In genomic region chr2:32859010-32859621, GRCm38 (mm10) we compare ENCODE assay signal across 9 mouse cellular contexts. TPM values are rescaled to one million over a fixed set of nuclear protein-coding genes. Genes with fewer than 3 reads are reported as not detected.
A peak's percentile ranks its signal among the peaks of the same experiment; 100 is the strongest.
DNase-seq lines count a peak whose midpoint lies in the region; ATAC-seq lines count a peak whose summit lies in the region.
"Had no signal": no experiment of that assay in that cellular context is flagged by ENCODE, and none has a peak within 500 bp of the region (broad histone marks: within the 10 kb centered on the region; RNA-seq: fewer than 3 reads in every experiment).

No protein-coding gene starts in this region.

- H3K4me1 ChIP-seq in hindbrain, embryonic 11.5 days (replicated peaks; ENCODE audit: control insufficient read depth, insufficient read depth, low read length), result no peaks in the 10 kb centered on the region
- no peaks in the 10 kb centered on the region for H3K4me1 ChIP-seq in liver, embryonic 11.5 days (replicated peaks; ENCODE audit: control insufficient read depth, insufficient read depth, low read length)
- no peaks in the 10 kb centered on the region for H3K4me1 ChIP-seq in neural tube, embryonic 14.5 days (ENCODE audit: control insufficient read depth, insufficient read depth, low read length)
- H3K4me1 ChIP-seq: embryonic facial prominence, embryonic 12.5 days had no signal

- 0 out of 2 replicates have a peak, but pooled peaks have one; percentile 43 for ATAC-seq in hindbrain, embryonic 11.5 days (ENCODE audit: low FRiP score)
- peak; percentile 60; the same call in 1 of the 2 replicates for ATAC-seq in liver, embryonic 11.5 days (replicated peaks; ENCODE audit: low FRiP score)
- peak; percentile 52 for ATAC-seq in neural tube, embryonic 14.5 days (ENCODE audit: low read depth)

- no peaks in the 10 kb centered on the region for H3K36me3 ChIP-seq in hindbrain, embryonic 11.5 days (ENCODE audit: control insufficient read depth, insufficient read depth, low read length)
- no peaks in the 10 kb centered on the region for H3K36me3 ChIP-seq in liver, embryonic 11.5 days (ENCODE audit: control insufficient read depth, insufficient read depth, low read length)
- no peaks in the 10 kb centered on the region for H3K36me3 ChIP-seq in neural tube, embryonic 14.5 days (ENCODE audit: control insufficient read depth, insufficient read depth, low read length)
- H3K36me3 ChIP-seq: embryonic facial prominence, embryonic 12.5 days had no signal

- 40% methylated on average over 10 of the region's 10 CpGs for WGBS in hindbrain, embryonic 11.5 days
- WGBS in liver, embryonic 11.5 days, result 41% methylated on average over 10 of the region's 10 CpGs
- 50% methylated on average over 10 of the region's 10 CpGs for WGBS in neural tube, embryonic 14.5 days

- no peaks in the 10 kb centered on the region for H3K27me3 ChIP-seq in hindbrain, embryonic 11.5 days (ENCODE audit: control insufficient read depth, insufficient read depth, low read length)
- H3K27me3 ChIP-seq in liver, embryonic 11.5 days (replicated peaks; ENCODE audit: control insufficient read depth, insufficient read depth, low read length), result no peaks in the 10 kb centered on the region
- no peaks in the 10 kb centered on the region for H3K27me3 ChIP-seq in neural tube, embryonic 14.5 days (ENCODE audit: control insufficient read depth, insufficient read depth, low read length)
- H3K27me3 ChIP-seq: embryonic facial prominence, embryonic 12.5 days had no signal

- H3K4me3 ChIP-seq in hindbrain, embryonic 11.5 days (ENCODE audit: low read depth, low read length), result no peak overlapping the region
- H3K4me3 ChIP-seq in liver, embryonic 11.5 days (ENCODE audit: low read depth, low read length), result no peak overlapping the region
- H3K4me3 ChIP-seq in neural tube, embryonic 14.5 days (ENCODE audit: low read depth, low read length), result no peak overlapping the region
- H3K4me3 ChIP-seq: embryonic facial prominence, embryonic 12.5 days had no signal

- peak; percentile 56 to 67 for DNase-seq in left cerebral cortex, adult 18-20 months (ENCODE audit: low spot score in 2 of 2)
- DNase-seq in left cerebral cortex, postnatal 25 days (ENCODE audit: low spot score in 2 of 2), result no peak
- DNase-seq in NIH3T3 (ENCODE audit: low read depth), result peak; percentile 78
- DNase-seq in embryo, embryonic 11 days, result peak; percentile 76
- peak; percentile 82 for DNase-seq in hindbrain, embryonic 11.5 days (ENCODE audit: low spot score)
- no peak for DNase-seq in liver, embryonic 11.5 days (ENCODE audit: low spot score)
- DNase-seq in ovary, adult 18-20 months (ENCODE audit: low spot score), result no peak

- H3K9ac ChIP-seq in hindbrain, embryonic 11.5 days (ENCODE audit: low read depth, low read length), result no peak overlapping the region
- no peak overlapping the region for H3K9ac ChIP-seq in liver, embryonic 11.5 days (ENCODE audit: low read depth, low read length)
- H3K9ac ChIP-seq in neural tube, embryonic 14.5 days (replicated peaks; ENCODE audit: low read depth, low read length), result no peak overlapping the region
- H3K9ac ChIP-seq: embryonic facial prominence, embryonic 12.5 days had no signal

- no peaks in the 10 kb centered on the region for H3K9me3 ChIP-seq in hindbrain, embryonic 11.5 days (ENCODE audit: control insufficient read depth, low read length)
- no peaks in the 10 kb centered on the region for H3K9me3 ChIP-seq in liver, embryonic 11.5 days (ENCODE audit: control insufficient read depth, low read length)
- H3K9me3 ChIP-seq in neural tube, embryonic 14.5 days (ENCODE audit: control insufficient read depth, low read length), result no peaks in the 10 kb centered on the region
- H3K9me3 ChIP-seq: embryonic facial prominence, embryonic 12.5 days had no signal

- H3K27ac ChIP-seq in hindbrain, embryonic 11.5 days (ENCODE audit: low read depth, low read length), result no peak overlapping the region
- no peak overlapping the region for H3K27ac ChIP-seq in liver, embryonic 11.5 days (ENCODE audit: low read depth, low read length)
- no peak overlapping the region for H3K27ac ChIP-seq in neural tube, embryonic 14.5 days (ENCODE audit: low read depth, low read length)
- H3K27ac ChIP-seq: embryonic facial prominence, embryonic 12.5 days had no signal

- no peak overlapping the region for H3K4me2 ChIP-seq in hindbrain, embryonic 11.5 days (replicated peaks; ENCODE audit: low read depth, low read length)
- H3K4me2 ChIP-seq in liver, embryonic 11.5 days, result no peak overlapping the region
- H3K4me2 ChIP-seq in neural tube, embryonic 14.5 days (ENCODE audit: low read depth, low read length), result no peak overlapping the region
- H3K4me2 ChIP-seq: embryonic facial prominence, embryonic 12.5 days had no signal

- intact Hi-C loops in left cerebral cortex, postnatal 25 days (cut with DNase I), result loop anchor here (5.0 kb wide), 1 partner anchor 147 kb away; the partner anchor contains the start of gene Cdk9

RNA-seq across cellular contexts. Expression of gene Stxbp1, which starts 12.1 kb away (rescaled TPM):
- 1,000 to 10,000 TPM in 1 of 2 experiments, 100 to 1,000 TPM in 1; 951 to 1,006 TPM for total RNA-seq in left cerebral cortex, adult 18-20 months (2021)
- 1,000 to 10,000 TPM in 1 of 2 experiments, 100 to 1,000 TPM in 1; 957 to 1,021 TPM for total RNA-seq in left cerebral cortex, postnatal 25 days (2021)
- polyA plus RNA-seq in hindbrain, embryonic 11.5 days (2014; fragmentation: Nextera tagmentation; extraction: Ambion mirVana), result 62.8 and 64.7 TPM in 2 replicates
- polyA plus RNA-seq in liver, embryonic 11.5 days (2014; fragmentation: Nextera tagmentation; extraction: Ambion mirVana), result 11.8 and 12.0 TPM in 2 replicates
- polyA plus RNA-seq in neural tube, embryonic 14.5 days (2014; fragmentation: Nextera tagmentation; extraction: Ambion mirVana), result 290 and 312 TPM in 2 replicates

RNA-seq across cellular contexts. Expression of gene Fam129b, which starts 16.8 kb away (rescaled TPM):
- total RNA-seq in left cerebral cortex, adult 18-20 months (2021), result 10 to 100 TPM; 29.6 to 35.3 TPM
- total RNA-seq in left cerebral cortex, postnatal 25 days (2021), result 10 to 100 TPM; 20.8 to 24.6 TPM
- 11.6 and 13.1 TPM in 2 replicates for polyA plus RNA-seq in hindbrain, embryonic 11.5 days (2014; fragmentation: Nextera tagmentation; extraction: Ambion mirVana)
- 11.1 and 11.9 TPM in 2 replicates for polyA plus RNA-seq in liver, embryonic 11.5 days (2014; fragmentation: Nextera tagmentation; extraction: Ambion mirVana)
- 11.8 and 18.3 TPM in 2 replicates for polyA plus RNA-seq in neural tube, embryonic 14.5 days (2014; fragmentation: Nextera tagmentation; extraction: Ambion mirVana)

Comparison
In these comparisons a context has a peak if more than half of its experiments do, and no peak if none do; other contexts are left out.
1. DNase-seq: peak in left cerebral cortex, adult 18-20 months (2 of 2), NIH3T3 (single experiment), embryo, embryonic 11 days (single experiment) and hindbrain, embryonic 11.5 days (single experiment); none in left cerebral cortex, postnatal 25 days (0 of 2), liver, embryonic 11.5 days (single experiment) and ovary, adult 18-20 months (single experiment).
2. Peak in every context shown above with its lines, with median percentiles within 50 percentile points of each other: ATAC-seq.